ENCODE assay signal across 32 mouse cellular contexts in the genomic region with DNA sequence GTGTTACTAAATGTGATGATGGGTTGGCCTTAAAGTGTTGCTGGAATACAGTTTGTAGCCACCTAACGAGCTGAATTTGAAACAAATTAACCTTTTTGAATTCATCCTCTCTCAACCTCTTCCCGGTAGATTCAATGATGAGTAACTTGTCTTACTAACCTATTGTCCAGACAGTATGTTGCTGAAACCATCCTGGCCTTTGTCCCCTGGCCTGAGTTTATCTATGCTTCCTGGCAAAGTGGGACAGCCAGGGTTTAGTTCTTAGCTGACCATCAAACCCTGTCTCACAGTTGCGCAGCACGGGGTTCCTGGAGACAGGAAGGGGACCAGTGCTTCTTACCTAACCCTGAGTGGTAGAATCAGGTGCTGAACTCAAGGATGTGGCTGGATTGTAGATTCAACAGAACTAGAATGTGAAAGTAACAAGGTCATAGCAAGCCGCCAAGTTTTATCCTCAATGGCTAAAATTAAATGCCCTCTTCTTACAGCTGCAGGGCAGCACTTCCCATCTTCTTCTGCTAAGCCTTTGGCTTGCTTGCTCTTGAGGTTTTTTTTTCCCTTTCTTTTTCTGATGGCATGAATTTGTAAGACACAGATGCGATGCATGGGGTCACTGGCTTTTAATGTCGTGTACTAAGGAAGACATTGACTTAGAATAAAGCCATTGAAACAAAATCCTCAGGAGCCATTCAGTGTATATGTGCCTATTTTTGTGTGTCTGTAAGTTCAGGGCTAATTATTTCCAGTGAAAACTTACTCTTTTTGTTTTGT. TPM values are rescaled to one million over a fixed set of nuclear protein-coding genes. Genes with fewer than 3 reads are reported as not detected.
DNase-seq lines count a peak whose midpoint lies in the region; ATAC-seq and TF ChIP-seq lines count a peak whose summit lies in the region.
"Had no signal": no experiment of that assay in that cellular context is flagged by ENCODE, and none has a peak within 500 bp of the region (broad histone marks: within the 10 kb centered on the region; RNA-seq: fewer than 3 reads in every experiment).

No protein-coding gene starts in this region.

- no peaks in the 10 kb centered on the region for H3K36me3 ChIP-seq in testis, adult 2 months (ENCODE audit: control insufficient read depth, insufficient read depth, low read length)
- H3K36me3 ChIP-seq in midbrain, embryonic 13.5 days, result no peaks in the 10 kb centered on the region
- H3K36me3 ChIP-seq: embryonic facial prominence, embryonic 13.5 days; forebrain, embryonic 12.5 days; G1E; heart, embryonic 12.5 days; limb, embryonic 13.5 days; neural tube, embryonic 15.5 days; stomach, embryonic 15.5 days had no signal

- peak; percentile 88 for DNase-seq in heart, adult 11 months
- no peak for DNase-seq in heart, adult 9 months (ENCODE audit: low spot score in 2 of 2)
- DNase-seq in layer of hippocampus, adult 2 months (ENCODE audit: low spot score in 2 of 2), result no peak
- no peak for DNase-seq in layer of hippocampus, postnatal 36 days
- no peak for DNase-seq in testis, postnatal 14 days (ENCODE audit: low spot score)
- DNase-seq in adrenal gland, postnatal 14 days, result no peak
- DNase-seq: adrenal gland, adult 8-10 months; cerebellum, adult 8-10 months; cerebellum, postnatal 36 days; embryo, embryonic 11 days; heart, postnatal 36 days; kidney, adult 9 months; kidney, postnatal 36 days; lung, adult 18-20 months; right cerebral cortex, adult 18-20 months; right cerebral cortex, postnatal 4 days; thymus, adult 2 months; thymus, postnatal 4 days had no signal

- no peak overlapping the region for H3K4me3 ChIP-seq in layer of hippocampus, adult 2 months
- H3K4me3 ChIP-seq in testis, adult 2 months (ENCODE audit: control insufficient read depth, low read depth, low read length), result no peak overlapping the region
- no peak overlapping the region for H3K4me3 ChIP-seq in midbrain, embryonic 13.5 days (replicated peaks)
- H3K4me3 ChIP-seq: embryonic facial prominence, embryonic 13.5 days; erythroblast, embryonic 14.5 days; forebrain, embryonic 12.5 days; heart, embryonic 12.5 days; limb, embryonic 13.5 days; neural tube, embryonic 15.5 days; stomach, embryonic 15.5 days had no signal

- H3K27me3 ChIP-seq in testis, adult 2 months (ENCODE audit: control insufficient read depth, insufficient read depth, low read length), result no peaks in the 10 kb centered on the region
- H3K27me3 ChIP-seq in midbrain, embryonic 13.5 days, result no peaks in the 10 kb centered on the region
- H3K27me3 ChIP-seq: embryonic facial prominence, embryonic 13.5 days; forebrain, embryonic 12.5 days; heart, embryonic 12.5 days; limb, embryonic 13.5 days; neural tube, embryonic 15.5 days; Patski; stomach, embryonic 15.5 days had no signal

- no peak for TF ChIP-seq POLR2A in testis, adult 2 months (IDR thresholded peaks at IDR 0.05; ENCODE audit: control insufficient read depth, low read depth, low read length)

- no peaks in the 10 kb centered on the region for H3K9me3 ChIP-seq in midbrain, embryonic 13.5 days
- H3K9me3 ChIP-seq: embryonic facial prominence, embryonic 13.5 days; forebrain, embryonic 12.5 days; G1E; heart, embryonic 12.5 days; limb, embryonic 13.5 days; neural tube, embryonic 15.5 days; stomach, embryonic 15.5 days had no signal

- H3K4me1 ChIP-seq in testis, adult 2 months (ENCODE audit: control insufficient read depth, insufficient read depth, low read length), result peaks cover 2% of the 10 kb centered on the region
- peaks cover 71% of the 10 kb centered on the region for H3K4me1 ChIP-seq in midbrain, embryonic 13.5 days (replicated peaks)

- no peak for ATAC-seq in midbrain, embryonic 13.5 days
- ATAC-seq: activated CD4-positive, CD25-positive, alpha-beta regulatory T cell, adult 4 months; Patski had no signal

- TF ChIP-seq CTCF in layer of hippocampus, adult 2 months (conservative IDR thresholded peaks at IDR 0.05), result no peak
- TF ChIP-seq CTCF in testis, adult 2 months (IDR thresholded peaks at IDR 0.05; ENCODE audit: control insufficient read depth, insufficient read depth, insufficient replicate concordance, low read depth, low read length), result no peak

- H3K4me2 ChIP-seq in midbrain, embryonic 13.5 days (replicated peaks), result no peak overlapping the region
- H3K4me2 ChIP-seq: embryonic facial prominence, embryonic 13.5 days; forebrain, embryonic 12.5 days; heart, embryonic 12.5 days; hindbrain, embryonic 14.5 days; limb, embryonic 13.5 days; midbrain, embryonic 11.5 days; neural tube, embryonic 15.5 days; stomach, embryonic 15.5 days had no signal

- peak overlapping the region; percentile 62; the same call in 1 of the 2 replicates for H3K27ac ChIP-seq in layer of hippocampus, adult 2 months
- 0 out of 2 replicates have a peak overlapping the region, but pooled peaks have one; percentile 22 for H3K27ac ChIP-seq in testis, adult 2 months (ENCODE audit: control insufficient read depth, insufficient read depth, low read depth, low read length)
- H3K27ac ChIP-seq in midbrain, embryonic 13.5 days, result no peak overlapping the region
- H3K27ac ChIP-seq: embryonic facial prominence, embryonic 13.5 days; forebrain, embryonic 12.5 days; hindbrain, embryonic 14.5 days; limb, embryonic 13.5 days; stomach, embryonic 15.5 days had no signal

- WGBS in midbrain, embryonic 13.5 days, result 75% methylated on average over 7 of the region's 7 CpGs

- no peak overlapping the region for H3K9ac ChIP-seq in midbrain, embryonic 13.5 days (replicated peaks)
- H3K9ac ChIP-seq: embryonic facial prominence, embryonic 13.5 days; forebrain, embryonic 12.5 days; heart, embryonic 12.5 days; hindbrain, embryonic 14.5 days; limb, embryonic 13.5 days; neural tube, embryonic 15.5 days; stomach, embryonic 15.5 days had no signal

RNA-seq across cellular contexts. Expression of gene Itsn1, which starts 7.2 kb away (rescaled TPM):
- 100 to 1,000 TPM; 160 to 176 TPM for total RNA-seq in layer of hippocampus, adult 2 months (2021)
- total RNA-seq in layer of hippocampus, postnatal 36 days (2021), result 100 to 1,000 TPM; 158 to 175 TPM
- polyA plus RNA-seq in testis, adult 2 months (2012; rRNA removed), result 30.5 and 31.7 TPM in 2 replicates
- 43.1 and 48.7 TPM in 2 replicates for total RNA-seq in adrenal gland, postnatal 14 days (2021)
- 61.6 and 62.7 TPM in 2 replicates for polyA plus RNA-seq in midbrain, embryonic 13.5 days (2015; fragmentation: Nextera tagmentation; extraction: Ambion mirVana)

RNA-seq across cellular contexts. Expression of gene Cryzl1, which starts 7.5 kb away (rescaled TPM):
- total RNA-seq in layer of hippocampus, adult 2 months (2021), result 100 to 1,000 TPM; 104 to 111 TPM
- total RNA-seq in layer of hippocampus, postnatal 36 days (2021), result 100 to 1,000 TPM; 106 to 108 TPM
- 21.9 and 27.0 TPM in 2 replicates for polyA plus RNA-seq in testis, adult 2 months (2012; rRNA removed)
- 43.4 and 45.5 TPM in 2 replicates for total RNA-seq in adrenal gland, postnatal 14 days (2021)
- 103 and 110 TPM in 2 replicates for polyA plus RNA-seq in midbrain, embryonic 13.5 days (2015; fragmentation: Nextera tagmentation; extraction: Ambion mirVana)

RNA-seq across cellular contexts. Expression of gene Donson, which starts 47.7 kb away (rescaled TPM):
- total RNA-seq in layer of hippocampus, adult 2 months (2021), result 10 to 100 TPM; 24.4 to 28.8 TPM
- total RNA-seq in layer of hippocampus, postnatal 36 days (2021), result 10 to 100 TPM; 22.2 to 27.2 TPM
- polyA plus RNA-seq in testis, adult 2 months (2012; rRNA removed), result 45.4 and 45.8 TPM in 2 replicates
- 8.6 and 12.5 TPM in 2 replicates for total RNA-seq in adrenal gland, postnatal 14 days (2021)
- polyA plus RNA-seq in midbrain, embryonic 13.5 days (2015; fragmentation: Nextera tagmentation; extraction: Ambion mirVana), result 21.9 and 26.9 TPM in 2 replicates
